Mouse (Mus musculus): ENCODE measurements at regions not wholly inside any gene's neighbourhood (a gene's known extent, or its start where the extent isn't known, plus 50 kb on each side); places are given as distances from the start of the nearest gene placed in this dataset.

- DNase-seq (ENCODE audit: low spot score in 2 of 2): no peak
- Histone ChIP-seq H3K27ac (peak overlapping the region; percentile 14), H3K4me3 (no peak overlapping the region)
- no peak for TF ChIP-seq CTCF (conservative IDR thresholded peaks at IDR 0.05)
Observed at GRCm38 (mm10) chr10:126133957-126134356, 168.0 kb downstream of the Lrig3 start.

GRCm38 (mm10) chr10:126138585-126138984 lies 172.6 kb downstream of the Lrig3 start:
- Histone ChIP-seq H3K27ac (no peak overlapping the region), H3K4me3 (no peak overlapping the region)
- DNase-seq (ENCODE audit: low spot score in 2 of 2): no peak
- no peak for TF ChIP-seq CTCF (conservative IDR thresholded peaks at IDR 0.05)

- H3K27ac ChIP-seq: no peak overlapping the region
- no peak for TF ChIP-seq CTCF (conservative IDR thresholded peaks at IDR 0.05)
- no peak for DNase-seq (ENCODE audit: low spot score in 2 of 2)
Observed at GRCm38 (mm10) chr10:126141586-126141985, 175.6 kb downstream of the Lrig3 start.

GRCm38 (mm10) chr10:126143833-126144232 lies 177.9 kb downstream of the Lrig3 start:
- TF ChIP-seq CTCF (conservative IDR thresholded peaks at IDR 0.05): no peak
- DNase-seq (ENCODE audit: low spot score in 2 of 2): peak in 1 of 2 experiments; percentile 12
- Histone ChIP-seq H3K27ac (no peak overlapping the region), H3K4me3 (peak overlapping the region; percentile 28; the same call in 1 of the 2 replicates)

More at GRCm38 (mm10) chr10:126141586-126141985, 175.6 kb downstream of the Lrig3 start:
- H3K4me3 ChIP-seq: no peak overlapping the region

- H3K27ac ChIP-seq: no peak overlapping the region
- no peak for DNase-seq (ENCODE audit: low spot score in 2 of 2)
- TF ChIP-seq CTCF (conservative IDR thresholded peaks at IDR 0.05): no peak
Observed at GRCm38 (mm10) chr10:126144609-126145202, 178.7 kb downstream of the Lrig3 start.

GRCm38 (mm10) chr10:126157300-126157699 lies 191.3 kb downstream of the Lrig3 start:
- no peak overlapping the region for H3K27ac ChIP-seq
- no peak for DNase-seq (ENCODE audit: low spot score in 2 of 2)
- no peak for TF ChIP-seq CTCF (conservative IDR thresholded peaks at IDR 0.05)
- H3K4me3 ChIP-seq: no peak overlapping the region

More at GRCm38 (mm10) chr10:126144609-126145202, 178.7 kb downstream of the Lrig3 start:
- no peak overlapping the region for H3K4me3 ChIP-seq

GRCm38 (mm10) chr10:126165215-126165614 lies 199.2 kb downstream of the Lrig3 start:
- no peak for TF ChIP-seq CTCF (conservative IDR thresholded peaks at IDR 0.05)
- Histone ChIP-seq H3K27ac (no peak overlapping the region), H3K4me3 (no peak overlapping the region)
- DNase-seq (ENCODE audit: low spot score in 2 of 2): no peak

GRCm38 (mm10) chr10:126169095-126169873 lies 203.3 kb downstream of the Lrig3 start:
- DNase-seq (ENCODE audit: low spot score in 2 of 2): no peak
- no peak for TF ChIP-seq CTCF (conservative IDR thresholded peaks at IDR 0.05)
- no peak overlapping the region for H3K27ac ChIP-seq
- no peak overlapping the region for H3K4me3 ChIP-seq

GRCm38 (mm10) chr10:126169874-126170163 lies 203.9 kb downstream of the Lrig3 start:
- TF ChIP-seq CTCF (conservative IDR thresholded peaks at IDR 0.05): peak; percentile 71
- Histone ChIP-seq H3K27ac (no peak overlapping the region), H3K4me3 (no peak overlapping the region)
- peak in 1 of 2 experiments; percentile 47 for DNase-seq (ENCODE audit: low spot score in 2 of 2)

GRCm38 (mm10) chr10:126176759-126177473 lies 210.9 kb downstream of the Lrig3 start:
- no peak overlapping the region for H3K4me3 ChIP-seq
- no peak for DNase-seq (ENCODE audit: low spot score in 2 of 2)
- no peak for TF ChIP-seq CTCF (conservative IDR thresholded peaks at IDR 0.05)
- no peak overlapping the region for H3K27ac ChIP-seq

GRCm38 (mm10) chr10:126182386-126182785 lies 216.4 kb downstream of the Lrig3 start:
- Histone ChIP-seq H3K27ac (no peak overlapping the region), H3K4me3 (no peak overlapping the region)
- no peak for TF ChIP-seq CTCF (conservative IDR thresholded peaks at IDR 0.05)
- DNase-seq (ENCODE audit: low spot score in 2 of 2): no peak

GRCm38 (mm10) chr10:126183961-126184360 lies 218.0 kb downstream of the Lrig3 start:
- Histone ChIP-seq H3K27ac (no peak overlapping the region), H3K4me3 (no peak overlapping the region)
- TF ChIP-seq CTCF (conservative IDR thresholded peaks at IDR 0.05): no peak
- no peak for DNase-seq (ENCODE audit: low spot score in 2 of 2)

- Histone ChIP-seq H3K27ac (peak overlapping the region; percentile 75), H3K4me3 (no peak overlapping the region)
- TF ChIP-seq CTCF (conservative IDR thresholded peaks at IDR 0.05): no peak
- DNase-seq (ENCODE audit: low spot score in 2 of 2): peak; percentile 45 to 61
Observed at GRCm38 (mm10) chr10:126185410-126185809, 219.4 kb downstream of the Lrig3 start.
